Mouse (Mus musculus): ENCODE data around the gene Vmn1r46. TPM values are rescaled to one million over a fixed set of nuclear protein-coding genes. Genes with fewer than 3 reads are reported as not detected.
A peak's percentile ranks its signal among the peaks of the same experiment; 100 is the strongest.
"Not testable (repeated sequence)": the region's sequence is repeated elsewhere in the genome, so short reads cannot be mapped to it uniquely, and the experiment has no call there.

The Vmn1r46 gene
- polyA plus RNA-seq (2015; fragmentation: Nextera tagmentation; extraction: Ambion mirVana), result 0.01 TPM in 1 of 2 replicates, not detected in the other

- no peak within 1 kb of the TSS for H3K4me2 ChIP-seq (replicated peaks; ENCODE audit: low read depth)
- ATAC-seq (ENCODE audit: low FRiP score, low TSS enrichment) (no peak), DNase-seq (ENCODE audit: low spot score) (no peak)
- H3K9ac ChIP-seq (ENCODE audit: low read length), result no peak within 1 kb of the TSS
- H3K36me3 ChIP-seq (ENCODE audit: control insufficient read depth, insufficient read depth, low read length), result no peaks in the 10 kb centered on the region
- no peak for TF ChIP-seq EP300 (optimal IDR thresholded peaks at IDR 0.05)
- no peak for TF ChIP-seq CTCF (IDR thresholded peaks at IDR 0.05; ENCODE audit: low read depth)
- no peaks in the 10 kb centered on the region for H3K9me3 ChIP-seq (ENCODE audit: control insufficient read depth, low read length)
- no peaks in the 10 kb centered on the region for H3K4me1 ChIP-seq (replicated peaks; ENCODE audit: control insufficient read depth, insufficient read depth)
- H3K27me3 ChIP-seq (ENCODE audit: control insufficient read depth, insufficient read depth, low read length), result no peaks in the 10 kb centered on the region
- WGBS, result 48% methylated on average over 2 of the region's 2 CpGs
- H3K27ac ChIP-seq (replicated peaks), result no peak within 1 kb of the TSS
- H3K4me3 ChIP-seq (ENCODE audit: low read depth, low read length), result no peak within 1 kb of the TSS
These were observed at the start of gene Vmn1r46 for GRCm38 (mm10) chr6:89969013-89969412. Gene Vmn1r46, plus strand, starts transcription at chr6:89969313.

- 85% methylated on average over 2 of the region's 2 CpGs for WGBS
- not testable (repeated sequence) for ATAC-seq (ENCODE audit: low FRiP score, low TSS enrichment); H3K36me3 ChIP-seq (ENCODE audit: control insufficient read depth, insufficient read depth, low read length); H3K27ac ChIP-seq (replicated peaks); H3K4me1 ChIP-seq (replicated peaks; ENCODE audit: control insufficient read depth, insufficient read depth); H3K4me3 ChIP-seq (ENCODE audit: low read depth, low read length); H3K9ac ChIP-seq (ENCODE audit: low read length); H3K4me2 ChIP-seq (replicated peaks; ENCODE audit: low read depth); H3K27me3 ChIP-seq (ENCODE audit: control insufficient read depth, insufficient read depth, low read length); DNase-seq (ENCODE audit: low spot score); H3K9me3 ChIP-seq (ENCODE audit: control insufficient read depth, low read length)
These were observed 28.6 kb upstream of the Vmn1r46 start, which contains the start of gene Vmn1r45 for GRCm38 (mm10) chr6:89940498-89940897. Gene Vmn1r45, minus strand, starts transcription at chr6:89940598.

GRCm38 (mm10) chr6:89940926-89941325, 28.2 kb upstream of the Vmn1r46 start:
- no peak overlapping the region for H3K4me3 ChIP-seq (ENCODE audit: low read depth, low read length)
- H3K27me3 ChIP-seq (ENCODE audit: control insufficient read depth, insufficient read depth, low read length), result no peaks in the 10 kb centered on the region
- no peak overlapping the region for H3K9ac ChIP-seq (ENCODE audit: low read length)
- H3K4me2 ChIP-seq (replicated peaks; ENCODE audit: low read depth), result no peak overlapping the region
- ATAC-seq (ENCODE audit: low FRiP score, low TSS enrichment) (no peak), DNase-seq (ENCODE audit: low spot score) (no peak)
- TF ChIP-seq EP300 (optimal IDR thresholded peaks at IDR 0.05) (no peak), CTCF (IDR thresholded peaks at IDR 0.05; ENCODE audit: low read depth) (no peak)
- WGBS, result 70% methylated on average over 2 of the region's 2 CpGs
- no peaks in the 10 kb centered on the region for H3K4me1 ChIP-seq (replicated peaks; ENCODE audit: control insufficient read depth, insufficient read depth)
- H3K36me3 ChIP-seq (ENCODE audit: control insufficient read depth, insufficient read depth, low read length), result no peaks in the 10 kb centered on the region
- H3K9me3 ChIP-seq (ENCODE audit: control insufficient read depth, low read length), result no peaks in the 10 kb centered on the region
- H3K27ac ChIP-seq (replicated peaks), result no peak overlapping the region

- H3K9ac ChIP-seq (ENCODE audit: low read length), result no peak overlapping the region
- WGBS, result 66% methylated on average over 2 of the region's 2 CpGs
- no peaks in the 10 kb centered on the region for H3K27me3 ChIP-seq (ENCODE audit: control insufficient read depth, insufficient read depth, low read length)
- ATAC-seq (ENCODE audit: low FRiP score, low TSS enrichment) (no peak), DNase-seq (ENCODE audit: low spot score) (no peak)
- no peak overlapping the region for H3K4me2 ChIP-seq (replicated peaks; ENCODE audit: low read depth)
- TF ChIP-seq EP300 (optimal IDR thresholded peaks at IDR 0.05), result no peak
- no peak for TF ChIP-seq CTCF (IDR thresholded peaks at IDR 0.05; ENCODE audit: low read depth)
- H3K4me3 ChIP-seq (ENCODE audit: low read depth, low read length), result no peak overlapping the region
- no peaks in the 10 kb centered on the region for H3K4me1 ChIP-seq (replicated peaks; ENCODE audit: control insufficient read depth, insufficient read depth)
- no peaks in the 10 kb centered on the region for H3K9me3 ChIP-seq (ENCODE audit: control insufficient read depth, low read length)
- no peaks in the 10 kb centered on the region for H3K36me3 ChIP-seq (ENCODE audit: control insufficient read depth, insufficient read depth, low read length)
- H3K27ac ChIP-seq (replicated peaks), result no peak overlapping the region
These were observed 15.6 kb upstream of the Vmn1r46 start for GRCm38 (mm10) chr6:89953556-89953955.

GRCm38 (mm10) chr6:89966341-89966740, 2.8 kb upstream of the Vmn1r46 start:
- Histone ChIP-seq H3K9ac (ENCODE audit: low read length) (no peak overlapping the region), H3K4me1 (replicated peaks; ENCODE audit: control insufficient read depth, insufficient read depth) (no peaks in the 10 kb centered on the region), H3K9me3 (ENCODE audit: control insufficient read depth, low read length) (no peaks in the 10 kb centered on the region), H3K27me3 (ENCODE audit: control insufficient read depth, insufficient read depth, low read length) (no peaks in the 10 kb centered on the region), H3K27ac (replicated peaks) (no peak overlapping the region), H3K4me3 (ENCODE audit: low read depth, low read length) (no peak overlapping the region), H3K36me3 (ENCODE audit: control insufficient read depth, insufficient read depth, low read length) (no peaks in the 10 kb centered on the region), H3K4me2 (replicated peaks; ENCODE audit: low read depth) (no peak overlapping the region)
- no peak for TF ChIP-seq CTCF (IDR thresholded peaks at IDR 0.05; ENCODE audit: low read depth)
- no peak for TF ChIP-seq EP300 (optimal IDR thresholded peaks at IDR 0.05)
- no peak for DNase-seq (ENCODE audit: low spot score)
- no peak for ATAC-seq (ENCODE audit: low FRiP score, low TSS enrichment)

- DNase-seq (ENCODE audit: low spot score) (no peak), ATAC-seq (ENCODE audit: low FRiP score, low TSS enrichment) (no peak)
- no peaks in the 10 kb centered on the region for H3K27me3 ChIP-seq (ENCODE audit: control insufficient read depth, insufficient read depth, low read length)
- TF ChIP-seq EP300 (optimal IDR thresholded peaks at IDR 0.05), result no peak
- peak; percentile 59 for TF ChIP-seq CTCF (IDR thresholded peaks at IDR 0.05; ENCODE audit: low read depth)
- H3K4me2 ChIP-seq (replicated peaks; ENCODE audit: low read depth), result no peak overlapping the region
- no peak overlapping the region for H3K9ac ChIP-seq (ENCODE audit: low read length)
- H3K9me3 ChIP-seq (ENCODE audit: control insufficient read depth, low read length), result no peaks in the 10 kb centered on the region
- H3K4me1 ChIP-seq (replicated peaks; ENCODE audit: control insufficient read depth, insufficient read depth), result no peaks in the 10 kb centered on the region
- no peaks in the 10 kb centered on the region for H3K36me3 ChIP-seq (ENCODE audit: control insufficient read depth, insufficient read depth, low read length)
- H3K4me3 ChIP-seq (ENCODE audit: low read depth, low read length), result no peak overlapping the region
- no peak overlapping the region for H3K27ac ChIP-seq (replicated peaks)
- 17% methylated on average over 1 of the region's 1 CpGs for WGBS
These were observed 16.9 kb downstream of the Vmn1r46 start for GRCm38 (mm10) chr6:89985989-89986388.

GRCm38 (mm10) chr6:90015847-90016246, 46.7 kb downstream of the Vmn1r46 start, which contains the start of gene Vmn1r47:
Gene Vmn1r47, plus strand, starts transcription at chr6:90016147.
- ATAC-seq (ENCODE audit: low FRiP score, low TSS enrichment); H3K9me3 ChIP-seq (ENCODE audit: control insufficient read depth, low read length); H3K27me3 ChIP-seq (ENCODE audit: control insufficient read depth, insufficient read depth, low read length); H3K4me1 ChIP-seq (replicated peaks; ENCODE audit: control insufficient read depth, insufficient read depth); H3K4me2 ChIP-seq (replicated peaks; ENCODE audit: low read depth); H3K4me3 ChIP-seq (ENCODE audit: low read depth, low read length); H3K27ac ChIP-seq (replicated peaks); H3K36me3 ChIP-seq (ENCODE audit: control insufficient read depth, insufficient read depth, low read length); DNase-seq (ENCODE audit: low spot score); H3K9ac ChIP-seq (ENCODE audit: low read length): not testable (repeated sequence)
- WGBS, result 92% methylated on average over 1 of the region's 1 CpGs

All from stomach, postnatal 0 days (tissue).